Mouse (Mus musculus): ENCODE data around the gene Sdccag8. TPM values are rescaled to one million over a fixed set of nuclear protein-coding genes. Genes with fewer than 3 reads are reported as not detected.

The Sdccag8 gene
- total RNA-seq, 4 experiments from 2014 or later = 4.7 to 8.8 (median 6.4) TPM

GRCm38 (mm10) chr1:177045885-177046284 is 231.4 kb downstream of the Sdccag8 start:
- no peak for DNase-seq (ENCODE audit: low spot score in 2 of 2)

GRCm38 (mm10) chr1:177046963-177047362 is 232.5 kb downstream of the Sdccag8 start:
- DNase-seq (ENCODE audit: low spot score in 2 of 2) = no peak

GRCm38 (mm10) chr1:177048773-177049172 is 234.3 kb downstream of the Sdccag8 start:
- no peak for DNase-seq (ENCODE audit: low spot score in 2 of 2)

GRCm38 (mm10) chr1:177051366-177051963 is 237.0 kb downstream of the Sdccag8 start:
- DNase-seq (ENCODE audit: low spot score in 2 of 2) = no peak

GRCm38 (mm10) chr1:177054891-177055290 is 240.4 kb downstream of the Sdccag8 start:
- DNase-seq (ENCODE audit: low spot score in 2 of 2) = no peak

- no peak for DNase-seq (ENCODE audit: low spot score in 2 of 2)
These were observed 247.3 kb downstream of the Sdccag8 start for GRCm38 (mm10) chr1:177061761-177062160.

- DNase-seq (ENCODE audit: low spot score in 2 of 2) = no peak
These were observed 251.3 kb downstream of the Sdccag8 start for GRCm38 (mm10) chr1:177065732-177066131.

GRCm38 (mm10) chr1:177067123-177067646 is 252.7 kb downstream of the Sdccag8 start:
- no peak for DNase-seq (ENCODE audit: low spot score in 2 of 2)

- no peak for DNase-seq (ENCODE audit: low spot score in 2 of 2)
These were observed 254.7 kb downstream of the Sdccag8 start for GRCm38 (mm10) chr1:177069161-177069560.

Small RNAs within 50 kb of the gene (microRNA-seq; reads per million reads assigned to microRNA genes)
- not detected for gene Gm25993
- 206 reads per million, percentile 61 among the genes with 10 or more reads in this experiment for gene Mir350

Other genes with a start within 250 kb of the Sdccag8 start
- 10 to 100 TPM; 14.4 to 25.3 (median 14.6) TPM for gene Cep170, start 593 bp upstream of the Sdccag8 start, total RNA-seq (2022)

Measured in gastrocnemius, adult 8-10 months (tissue).